Mouse (Mus musculus): ENCODE results near the gene Snrpg. TPM values are rescaled to one million over a fixed set of nuclear protein-coding genes. Genes with fewer than 3 reads are reported as not detected.

Gene Snrpg
- polyA plus RNA-seq, 1 experiment from 2014 or later = 660 TPM

DNA sequence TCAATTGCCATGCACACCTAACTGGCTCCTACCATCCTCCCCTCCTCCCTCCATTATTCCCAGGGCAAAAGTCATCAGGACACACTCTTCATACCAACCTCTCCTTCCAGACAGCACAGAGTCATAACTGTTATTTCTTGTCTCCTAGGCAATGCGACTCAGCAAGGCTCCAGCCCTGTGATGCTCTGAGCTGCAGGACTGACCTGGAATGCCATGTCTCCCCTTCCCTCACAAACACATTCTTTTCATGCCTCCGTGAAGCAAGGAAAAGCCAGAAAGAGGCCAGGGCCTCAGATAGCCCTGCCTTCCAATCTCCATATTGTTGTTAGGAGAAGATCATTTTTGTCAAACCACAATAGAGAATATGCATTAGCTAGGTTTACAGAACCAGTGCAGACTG, 25.0 kb upstream of the Snrpg start:
- no peak overlapping the region for H3K27ac ChIP-seq
- WGBS = 52% methylated on average over 2 of the region's 2 CpGs
- no peaks in the 10 kb centered on the region for H3K9me3 ChIP-seq

DNA sequence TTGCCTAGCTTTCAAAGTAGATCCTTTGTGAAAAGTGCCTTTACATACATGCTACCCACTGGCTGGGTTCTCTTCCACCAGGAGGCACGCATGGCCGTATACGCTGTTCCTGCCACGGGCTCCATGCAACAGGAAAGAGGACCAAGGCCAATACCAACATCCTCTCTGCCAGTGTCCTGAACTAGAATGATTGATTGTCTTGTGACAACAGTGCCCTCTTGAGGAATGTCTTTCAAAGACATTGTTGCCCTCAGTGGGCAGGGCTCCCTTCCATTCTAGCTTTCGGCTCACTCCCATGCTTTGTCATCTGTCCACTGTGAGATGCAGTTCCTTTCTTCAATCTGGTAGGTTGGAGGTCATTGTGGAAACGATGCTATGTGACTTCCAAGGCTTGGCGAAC, 21.8 kb upstream of the Snrpg start:
- no peak overlapping the region for H3K9ac ChIP-seq
- no peaks in the 10 kb centered on the region for H3K9me3 ChIP-seq
- H3K27ac ChIP-seq = no peak overlapping the region
- 0 out of 2 replicates have a peak, but pooled peaks cover 1% of the 10 kb centered on the region for H3K4me1 ChIP-seq
- no peak overlapping the region for H3K4me2 ChIP-seq (replicated peaks)
- H3K4me3 ChIP-seq = no peak overlapping the region
- 64% methylated on average over 7 of the region's 7 CpGs for WGBS
- H3K36me3 ChIP-seq = no peaks in the 10 kb centered on the region
- no peaks in the 10 kb centered on the region for H3K27me3 ChIP-seq
- ATAC-seq (ENCODE audit: low FRiP score, low read depth) = no peak

More for the DNA sequence above, 25.0 kb upstream of the Snrpg start:
- no peaks in the 10 kb centered on the region for H3K36me3 ChIP-seq
- 0 out of 2 replicates have a peak, but pooled peaks cover 8% of the 10 kb centered on the region for H3K4me1 ChIP-seq
- H3K4me3 ChIP-seq = no peak overlapping the region
- no peak for ATAC-seq (ENCODE audit: low FRiP score, low read depth)
- no peaks in the 10 kb centered on the region for H3K27me3 ChIP-seq
- no peak overlapping the region for H3K4me2 ChIP-seq (replicated peaks)
- no peak overlapping the region for H3K9ac ChIP-seq

DNA sequence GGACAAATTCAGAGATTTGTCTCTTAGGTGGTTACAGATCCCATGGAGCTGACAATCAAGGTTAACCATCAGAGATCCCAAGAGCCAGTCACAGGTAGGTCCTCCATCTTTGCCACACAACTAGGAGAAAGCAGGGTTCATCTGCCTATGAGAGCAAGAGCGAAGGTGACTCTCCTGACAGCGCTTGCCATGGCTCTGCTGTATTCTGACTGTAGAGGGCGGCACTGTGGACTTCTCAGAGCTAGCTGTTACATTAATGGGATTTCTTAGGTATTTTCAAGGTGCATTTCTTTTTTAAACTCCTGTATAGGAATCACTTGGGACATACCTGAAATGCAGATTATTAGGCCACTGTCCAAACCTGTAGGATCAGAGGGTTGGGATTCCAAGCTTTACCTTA, 16.2 kb upstream of the Snrpg start:
- Histone ChIP-seq H3K27me3 (no peaks in the 10 kb centered on the region), H3K9ac (no peak overlapping the region), H3K4me2 (replicated peaks) (no peak overlapping the region), H3K36me3 (no peaks in the 10 kb centered on the region), H3K4me1 (no peaks in the 10 kb centered on the region), H3K27ac (no peak overlapping the region), H3K9me3 (no peaks in the 10 kb centered on the region), H3K4me3 (no peak overlapping the region)
- WGBS = 51% methylated on average over 3 of the region's 3 CpGs
- ATAC-seq (ENCODE audit: low FRiP score, low read depth) = no peak

DNA sequence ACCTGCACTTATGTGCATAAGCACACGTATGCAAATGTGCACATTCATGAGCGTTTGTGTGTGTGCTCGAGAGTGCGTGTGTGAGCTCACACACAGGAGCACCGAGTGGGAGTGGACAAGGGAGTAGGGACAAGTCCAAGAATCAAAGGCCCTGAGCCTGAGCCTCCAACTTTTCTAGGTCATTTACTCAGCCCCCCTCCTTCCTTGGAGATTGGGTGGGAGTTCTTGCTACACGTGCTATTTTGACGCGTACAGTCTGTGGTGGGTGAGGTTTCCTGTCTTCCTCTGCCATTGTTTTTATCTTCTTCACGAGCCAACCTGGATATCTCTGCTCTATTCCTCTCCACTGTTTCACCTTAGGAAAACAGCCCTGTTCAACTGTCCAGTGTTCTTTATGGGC, 14.1 kb upstream of the Snrpg start:
- H3K4me1 ChIP-seq = no peaks in the 10 kb centered on the region
- no peak for ATAC-seq (ENCODE audit: low FRiP score, low read depth)
- no peak overlapping the region for H3K4me3 ChIP-seq
- H3K36me3 ChIP-seq = no peaks in the 10 kb centered on the region
- H3K9ac ChIP-seq = no peak overlapping the region
- no peak overlapping the region for H3K4me2 ChIP-seq (replicated peaks)
- H3K9me3 ChIP-seq = no peaks in the 10 kb centered on the region
- 81% methylated on average over 9 of the region's 9 CpGs for WGBS
- no peak overlapping the region for H3K27ac ChIP-seq
- H3K27me3 ChIP-seq = no peaks in the 10 kb centered on the region

DNA sequence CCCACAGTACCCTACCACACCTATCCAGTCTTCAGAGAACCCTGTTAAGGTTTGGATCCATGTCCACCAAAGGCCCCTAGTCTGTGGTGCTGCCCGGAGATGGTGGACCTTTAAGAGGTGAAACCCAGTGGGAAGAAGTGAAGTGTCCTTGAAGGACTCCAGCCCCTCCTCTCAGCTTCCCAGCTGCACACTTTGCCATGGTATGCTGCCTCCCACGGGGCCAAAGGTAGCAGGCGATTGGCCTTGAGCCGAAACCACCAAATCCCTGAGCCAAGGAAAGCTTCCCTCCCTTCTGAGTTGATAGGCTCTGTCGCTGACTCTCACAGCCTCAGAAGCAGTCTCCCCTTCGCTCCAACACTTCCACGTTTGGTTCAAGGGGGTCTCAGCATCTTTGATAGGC, 10.4 kb upstream of the Snrpg start:
- Histone ChIP-seq H3K27ac (no peak overlapping the region), H3K27me3 (no peaks in the 10 kb centered on the region), H3K9ac (no peak overlapping the region), H3K4me3 (no peak overlapping the region), H3K4me1 (no peaks in the 10 kb centered on the region), H3K36me3 (no peaks in the 10 kb centered on the region), H3K9me3 (no peaks in the 10 kb centered on the region), H3K4me2 (replicated peaks) (no peak overlapping the region)
- WGBS = 69% methylated on average over 7 of the region's 7 CpGs
- no peak for ATAC-seq (ENCODE audit: low FRiP score, low read depth)

DNA sequence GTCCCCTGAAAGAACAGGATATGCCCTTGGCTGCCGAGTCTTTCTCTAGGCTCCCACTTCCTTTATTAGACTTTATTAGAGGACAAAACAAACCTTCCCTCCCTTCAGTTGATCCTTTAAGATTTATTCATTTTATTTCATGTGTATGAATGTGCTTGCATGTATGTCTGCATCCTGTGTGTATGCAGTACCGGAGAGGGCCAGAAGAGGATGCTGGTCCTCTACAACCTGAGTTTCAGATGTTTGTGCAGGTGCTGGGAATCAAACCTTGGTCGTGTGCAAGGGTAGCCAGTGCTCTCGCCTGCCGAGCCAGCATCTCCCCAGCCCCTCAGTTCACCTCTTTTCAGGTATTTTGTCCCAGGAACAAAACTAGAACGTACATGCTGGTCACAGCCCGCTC, 9.7 kb upstream of the Snrpg start:
- WGBS = 86% methylated on average over 7 of the region's 7 CpGs
- H3K27ac ChIP-seq = no peak overlapping the region
- no peak overlapping the region for H3K4me2 ChIP-seq (replicated peaks)

DNA sequence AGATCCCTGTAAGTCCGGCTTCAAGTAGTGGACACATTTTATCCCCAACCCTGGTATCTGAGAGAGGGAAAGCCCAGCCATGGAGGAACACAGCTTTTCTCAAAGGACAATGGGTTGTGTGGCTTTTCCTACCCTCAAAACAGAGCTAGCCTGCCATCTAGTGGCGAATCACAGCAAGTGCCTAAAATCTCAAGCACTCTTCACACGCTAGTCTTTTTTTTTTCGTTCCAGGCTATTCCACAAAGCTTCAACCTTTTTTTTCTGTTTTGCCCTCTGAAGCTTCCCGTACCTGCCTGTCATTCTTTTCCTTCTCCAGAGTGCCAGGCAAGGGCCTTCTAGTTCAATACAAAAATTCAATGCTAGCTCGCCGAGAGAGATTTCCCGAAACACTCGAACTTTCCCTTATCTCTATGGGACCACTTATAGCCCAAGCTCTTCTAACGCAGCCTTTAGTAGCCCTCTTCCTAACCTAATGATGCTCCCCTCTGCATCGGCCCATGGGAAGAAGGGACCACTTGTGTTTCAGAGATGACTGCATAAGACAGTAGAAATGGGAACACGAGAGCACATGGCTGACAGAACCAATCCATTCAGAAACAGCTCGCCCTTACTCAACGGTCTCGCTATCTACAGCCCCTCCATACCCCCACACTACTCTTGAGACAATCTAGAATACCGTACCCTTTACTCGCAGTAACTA, 6.5 kb upstream of the Snrpg start:
- peak overlapping the region; percentile 92 for H3K4me2 ChIP-seq (replicated peaks)
- no peak overlapping the region for H3K27ac ChIP-seq
- peaks cover 22% of the 10 kb centered on the region for H3K36me3 ChIP-seq
- no peaks in the 10 kb centered on the region for H3K27me3 ChIP-seq
- WGBS = 2% methylated on average over 17 of the region's 17 CpGs
- H3K4me3 ChIP-seq = peak overlapping the region; percentile 75
- peaks cover 11% of the 10 kb centered on the region for H3K4me1 ChIP-seq
- no peaks in the 10 kb centered on the region for H3K9me3 ChIP-seq
- ATAC-seq (ENCODE audit: low FRiP score, low read depth) = 0 out of 2 replicates have a peak, but pooled peaks have one; percentile 29
- H3K9ac ChIP-seq = peak overlapping the region; percentile 67

More for the DNA sequence above, 9.7 kb upstream of the Snrpg start:
- H3K27me3 ChIP-seq = no peaks in the 10 kb centered on the region
- no peak overlapping the region for H3K9ac ChIP-seq
- H3K4me3 ChIP-seq = no peak overlapping the region
- H3K36me3 ChIP-seq = no peaks in the 10 kb centered on the region
- no peak for ATAC-seq (ENCODE audit: low FRiP score, low read depth)
- H3K9me3 ChIP-seq = no peaks in the 10 kb centered on the region
- H3K4me1 ChIP-seq = peaks cover 4% of the 10 kb centered on the region

DNA sequence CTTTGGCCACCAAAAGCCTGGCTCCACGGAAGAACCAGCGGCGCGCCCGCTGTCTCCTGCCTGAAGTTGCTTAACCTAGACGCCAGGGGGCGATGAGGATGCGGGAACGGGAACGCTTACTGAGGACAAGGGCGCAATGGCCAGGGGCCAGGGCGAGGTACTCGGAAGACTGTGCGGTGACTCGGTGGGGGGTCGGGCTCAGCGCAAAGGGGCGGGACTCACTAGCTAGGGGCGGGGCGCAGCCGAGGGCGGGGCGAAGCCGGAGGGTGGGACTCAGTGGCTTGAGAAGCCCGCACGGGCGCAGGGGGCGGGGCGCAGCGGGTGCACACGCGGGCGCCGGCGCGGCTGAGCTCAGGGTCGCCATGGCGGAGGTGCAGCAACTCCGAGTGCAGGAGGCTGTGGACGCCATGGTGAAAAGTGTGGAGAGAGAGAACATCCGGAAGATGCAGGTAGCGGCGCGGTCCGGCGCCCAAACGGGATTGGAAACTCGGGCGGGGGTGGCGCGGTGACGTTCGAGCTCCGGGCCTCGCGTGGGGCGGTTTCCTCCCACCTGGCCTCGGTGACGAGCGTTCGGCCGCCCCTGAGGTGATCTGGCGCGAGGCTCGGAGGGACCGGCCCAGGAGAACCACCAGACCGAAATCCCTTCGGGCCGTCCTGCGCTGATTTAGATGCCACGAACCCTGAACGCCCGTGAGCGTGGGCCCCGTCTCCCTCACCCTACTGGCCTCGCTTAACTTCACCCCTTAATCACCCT, 5.6 kb upstream of the Snrpg start, which contains the start of gene Fam136a:
Fam136a (plus strand) TSS at position 276 of the 754 bp plus-strand sequence.
- peaks cover 22% of the 10 kb centered on the region for H3K36me3 ChIP-seq
- H3K4me2 ChIP-seq (replicated peaks) = peak within 1 kb of the TSS; percentile 92
- H3K27ac ChIP-seq = peak within 1 kb of the TSS; percentile 72
- WGBS = under 1% methylated on average over 71 of the region's 76 CpGs
- H3K4me1 ChIP-seq = peaks cover 15% of the 10 kb centered on the region
- H3K9ac ChIP-seq = peak within 1 kb of the TSS; percentile 85
- H3K27me3 ChIP-seq = no peaks in the 10 kb centered on the region
- peak; percentile 96 for ATAC-seq (ENCODE audit: low FRiP score, low read depth)
- peak within 1 kb of the TSS; percentile 75 for H3K4me3 ChIP-seq
- no peaks in the 10 kb centered on the region for H3K9me3 ChIP-seq

DNA sequence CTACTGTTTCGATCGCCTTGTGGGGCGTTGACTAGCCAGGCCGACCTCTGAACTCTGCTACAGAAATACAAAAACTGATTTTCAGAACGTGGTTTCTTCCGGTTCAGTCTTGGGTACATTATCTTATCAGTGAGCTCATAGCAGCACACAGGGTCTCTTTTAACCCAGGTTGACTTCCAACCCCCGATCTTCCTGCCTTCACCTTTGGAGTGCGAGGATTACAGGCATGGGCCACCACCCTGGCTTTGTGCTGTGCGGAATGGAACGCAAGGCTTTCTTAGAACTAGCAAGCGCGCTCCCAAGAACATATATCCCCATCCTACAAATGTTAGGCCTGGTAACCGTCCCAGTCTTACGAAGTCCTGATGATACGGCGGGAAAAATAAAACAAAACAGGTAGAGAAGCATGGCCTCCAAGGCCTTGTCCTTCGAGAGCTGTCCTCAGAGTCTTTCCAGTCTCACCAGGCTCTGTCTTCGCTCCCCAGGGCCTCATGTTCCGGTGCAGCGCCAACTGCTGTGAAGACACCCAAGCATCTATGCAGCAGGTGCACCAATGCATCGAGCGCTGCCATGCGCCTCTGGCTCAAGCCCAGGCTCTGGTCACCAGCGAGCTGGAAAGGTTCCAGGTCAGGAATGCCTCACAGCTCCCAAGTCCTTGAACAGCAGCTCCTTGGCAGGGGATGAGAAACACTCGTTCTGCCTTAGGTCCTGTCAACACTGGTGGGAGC, 4.8 kb upstream of the Snrpg start:
- Histone ChIP-seq H3K27ac (peak overlapping the region; percentile 72), H3K4me2 (replicated peaks) (peak overlapping the region; percentile 92), H3K4me3 (peak overlapping the region; percentile 75), H3K9me3 (no peaks in the 10 kb centered on the region), H3K27me3 (no peaks in the 10 kb centered on the region), H3K4me1 (peaks cover 19% of the 10 kb centered on the region), H3K9ac (peak overlapping the region; percentile 85), H3K36me3 (peaks cover 22% of the 10 kb centered on the region)
- WGBS = 47% methylated on average over 25 of the region's 25 CpGs
- ATAC-seq (ENCODE audit: low FRiP score, low read depth) = no peak

DNA sequence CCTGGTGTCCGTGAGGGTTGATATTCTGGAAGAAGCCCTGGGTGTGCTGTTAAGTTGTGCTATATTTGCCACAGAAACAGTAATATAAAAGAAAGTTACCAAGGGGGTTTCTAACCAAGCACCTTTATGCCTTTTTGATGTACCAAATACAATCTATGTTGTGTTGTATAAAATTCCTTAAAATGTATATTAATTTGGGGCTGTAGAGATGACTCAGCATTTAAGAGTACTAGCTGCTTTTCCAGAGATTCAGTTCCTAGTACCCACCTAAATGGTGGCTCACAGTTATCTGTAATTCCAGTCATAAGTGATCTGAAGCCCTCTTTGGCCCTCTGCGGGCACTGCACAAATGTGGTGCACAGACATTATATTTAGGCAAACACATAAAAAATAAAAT, 4.3 kb upstream of the Snrpg start:
- peaks cover 19% of the 10 kb centered on the region for H3K4me1 ChIP-seq
- peak overlapping the region; percentile 85; the same call in 1 of the 2 replicates for H3K9ac ChIP-seq
- H3K9me3 ChIP-seq = no peaks in the 10 kb centered on the region
- H3K4me3 ChIP-seq = peak overlapping the region; percentile 75
- H3K27me3 ChIP-seq = no peaks in the 10 kb centered on the region
- no peak overlapping the region for H3K27ac ChIP-seq
- ATAC-seq (ENCODE audit: low FRiP score, low read depth) = no peak
- peak overlapping the region; percentile 92 for H3K4me2 ChIP-seq (replicated peaks)
- 75% methylated on average over 2 of the region's 2 CpGs for WGBS
- peaks cover 22% of the 10 kb centered on the region for H3K36me3 ChIP-seq

DNA sequence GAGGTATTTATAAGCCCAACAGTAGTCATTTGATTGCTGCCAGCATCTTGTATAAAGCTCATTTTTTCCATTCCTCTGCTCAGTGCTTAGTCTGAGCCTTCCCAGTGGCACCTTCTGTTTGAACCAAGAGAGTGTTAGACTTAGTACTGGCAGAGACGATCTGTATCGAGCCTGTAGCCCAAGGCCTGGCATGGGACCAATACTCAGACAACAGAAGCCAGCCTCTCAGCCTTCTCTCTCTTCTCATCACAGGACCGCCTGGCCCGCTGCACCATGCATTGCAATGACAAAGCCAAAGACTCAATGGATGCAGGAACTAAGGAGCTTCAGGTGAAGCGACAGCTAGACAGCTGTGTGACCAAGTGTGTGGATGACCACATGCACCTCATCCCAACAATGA, 2.6 kb upstream of the Snrpg start:
- H3K9ac ChIP-seq = no peak overlapping the region
- no peaks in the 10 kb centered on the region for H3K9me3 ChIP-seq
- no peak for ATAC-seq (ENCODE audit: low FRiP score, low read depth)
- H3K4me2 ChIP-seq (replicated peaks) = no peak overlapping the region
- WGBS = 95% methylated on average over 5 of the region's 5 CpGs
- no peak overlapping the region for H3K4me3 ChIP-seq
- H3K4me1 ChIP-seq = peaks cover 35% of the 10 kb centered on the region
- no peaks in the 10 kb centered on the region for H3K27me3 ChIP-seq
- no peak overlapping the region for H3K27ac ChIP-seq
- peaks cover 22% of the 10 kb centered on the region for H3K36me3 ChIP-seq
